Mouse (Mus musculus): ENCODE results near the gene Wdr31.

- TF ChIP-seq POLR2A (IDR thresholded peaks at IDR 0.05; ENCODE audit: low read depth, low read length): no peak
- TF ChIP-seq CTCF (IDR thresholded peaks at IDR 0.05; ENCODE audit: extremely low read depth, insufficient read depth, insufficient read length, insufficient replicate concordance): no peak
Observed at GRCm38 (mm10) chr4:62501534-62501933, 30.8 kb upstream of the Wdr31 start.

All from spleen, adult 2 months (tissue).